Mouse (Mus musculus): ENCODE results near the gene Grhl3. TPM values are rescaled to one million over a fixed set of nuclear protein-coding genes. Genes with fewer than 3 reads are reported as not detected.

Gene Grhl3
- polyA plus RNA-seq, 1 experiment from 2014 or later, result 0.87 TPM

DNA sequence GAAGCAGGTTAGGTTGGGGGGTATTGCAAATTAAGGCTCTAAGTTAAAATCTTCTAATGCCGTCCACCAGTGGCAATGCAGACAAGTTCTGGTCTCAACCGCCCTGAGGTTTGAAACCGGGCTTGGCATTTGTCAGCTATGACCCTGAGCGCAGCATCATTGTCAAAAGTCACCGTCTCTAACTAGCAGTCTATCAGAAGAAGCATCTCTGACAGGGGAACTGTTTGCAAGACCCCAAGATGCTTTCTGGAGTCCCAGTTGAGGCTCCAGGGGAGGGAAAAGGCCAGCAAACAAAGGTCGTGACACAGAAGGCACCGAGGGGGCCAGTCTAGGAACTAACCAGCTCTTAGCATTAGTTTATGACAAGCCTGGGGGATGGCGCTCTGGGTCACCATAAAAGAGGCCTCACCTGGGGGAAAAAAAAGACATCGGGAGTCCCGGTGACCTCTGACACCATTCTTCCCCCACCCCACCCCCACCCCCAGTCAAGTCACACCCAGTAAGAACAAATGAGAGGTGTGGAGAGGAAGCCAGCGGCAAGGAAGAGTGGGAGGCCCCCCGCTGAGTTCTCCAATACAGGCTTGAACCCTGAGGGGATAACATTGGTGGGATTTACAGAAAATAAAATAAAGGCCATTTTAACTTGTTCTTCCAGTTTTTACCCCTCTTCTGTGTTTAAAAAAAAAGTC, 7.9 kb upstream of the Grhl3 start:
- H3K4me1 ChIP-seq (ENCODE audit: control insufficient read depth, insufficient read depth, low read length), result 0 out of 2 replicates have a peak, but pooled peaks cover 4% of the 10 kb centered on the region
- no peak overlapping the region for H3K4me3 ChIP-seq (ENCODE audit: low read depth, low read length)
- H3K9me3 ChIP-seq (replicated peaks; ENCODE audit: control insufficient read depth, low read length, poor library complexity, severe bottlenecking), result no peaks in the 10 kb centered on the region
- no peaks in the 10 kb centered on the region for H3K27me3 ChIP-seq (ENCODE audit: control insufficient read depth, insufficient read depth, low read depth, low read length)
- no peaks in the 10 kb centered on the region for H3K36me3 ChIP-seq (ENCODE audit: control insufficient read depth, insufficient read depth, low read length)
- no peak overlapping the region for H3K4me2 ChIP-seq (ENCODE audit: low read length)
- H3K27ac ChIP-seq (ENCODE audit: low read length), result no peak overlapping the region
- no peak overlapping the region for H3K9ac ChIP-seq (ENCODE audit: low read depth, low read length)
- ATAC-seq, result no peak
- WGBS, result 33% methylated on average over 12 of the region's 12 CpGs

DNA sequence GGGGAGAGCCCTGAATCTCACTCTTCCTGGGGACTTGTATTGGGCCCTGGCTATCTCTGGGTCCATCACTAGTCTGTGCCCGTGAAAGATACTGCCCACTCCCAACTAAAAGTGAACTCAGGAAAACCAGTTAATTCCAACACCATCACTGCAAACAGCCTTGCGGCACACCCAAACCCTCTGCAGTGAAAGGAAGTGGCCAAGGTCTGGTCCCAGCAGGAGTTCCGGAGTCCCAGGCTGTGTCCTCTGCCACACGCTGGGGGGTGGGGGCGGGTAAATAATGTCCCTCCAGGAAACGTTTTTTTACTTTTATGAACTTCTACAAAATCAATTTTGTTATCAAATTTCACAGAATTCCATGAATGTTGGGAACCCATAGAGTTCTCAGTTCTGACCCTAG, 6.3 kb upstream of the Grhl3 start:
- H3K9me3 ChIP-seq (replicated peaks; ENCODE audit: control insufficient read depth, low read length, poor library complexity, severe bottlenecking), result no peaks in the 10 kb centered on the region
- H3K27me3 ChIP-seq (ENCODE audit: control insufficient read depth, insufficient read depth, low read depth, low read length), result no peaks in the 10 kb centered on the region; the same call in 1 of the 2 replicates
- no peak for ATAC-seq

DNA sequence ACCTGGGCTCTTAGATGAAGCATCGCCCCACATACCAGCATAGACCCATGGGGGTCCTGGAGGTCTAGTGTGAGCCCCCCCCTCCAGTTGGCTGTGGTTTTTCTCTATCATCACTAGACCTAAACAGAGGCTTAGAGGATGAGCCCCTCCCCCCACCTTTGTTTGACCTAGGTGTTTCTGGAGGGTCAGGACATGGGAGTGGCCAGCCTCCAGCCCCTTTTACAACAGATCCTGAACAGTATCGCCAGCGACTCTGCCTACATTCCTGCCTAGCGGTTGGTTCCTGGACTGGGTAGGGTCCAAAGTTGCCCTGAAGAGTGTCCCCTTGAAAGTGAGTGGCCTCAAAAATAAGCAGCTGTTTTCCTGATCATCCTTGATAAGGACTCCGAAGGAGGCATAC, 5.1 kb upstream of the Grhl3 start:
- WGBS, result 89% methylated on average over 5 of the region's 5 CpGs
- Histone ChIP-seq H3K36me3 (ENCODE audit: control insufficient read depth, insufficient read depth, low read length) (no peaks in the 10 kb centered on the region), H3K27ac (ENCODE audit: low read length) (no peak overlapping the region), H3K4me2 (ENCODE audit: low read length) (no peak overlapping the region), H3K4me3 (ENCODE audit: low read depth, low read length) (no peak overlapping the region), H3K27me3 (ENCODE audit: control insufficient read depth, insufficient read depth, low read depth, low read length) (peaks cover 3% of the 10 kb centered on the region; the same call in 1 of the 2 replicates), H3K4me1 (ENCODE audit: control insufficient read depth, insufficient read depth, low read length) (peaks cover 9% of the 10 kb centered on the region), H3K9ac (ENCODE audit: low read depth, low read length) (no peak overlapping the region), H3K9me3 (replicated peaks; ENCODE audit: control insufficient read depth, low read length, poor library complexity, severe bottlenecking) (no peaks in the 10 kb centered on the region)
- ATAC-seq, result no peak

More for the DNA sequence above, 6.3 kb upstream of the Grhl3 start:
- no peak overlapping the region for H3K4me2 ChIP-seq (ENCODE audit: low read length)
- no peaks in the 10 kb centered on the region for H3K36me3 ChIP-seq (ENCODE audit: control insufficient read depth, insufficient read depth, low read length)
- no peak overlapping the region for H3K4me3 ChIP-seq (ENCODE audit: low read depth, low read length)
- no peak overlapping the region for H3K9ac ChIP-seq (ENCODE audit: low read depth, low read length)
- WGBS, result 60% methylated on average over 6 of the region's 6 CpGs
- H3K4me1 ChIP-seq (ENCODE audit: control insufficient read depth, insufficient read depth, low read length), result 0 out of 2 replicates have a peak, but pooled peaks cover 4% of the 10 kb centered on the region
- H3K27ac ChIP-seq (ENCODE audit: low read length), result no peak overlapping the region

DNA sequence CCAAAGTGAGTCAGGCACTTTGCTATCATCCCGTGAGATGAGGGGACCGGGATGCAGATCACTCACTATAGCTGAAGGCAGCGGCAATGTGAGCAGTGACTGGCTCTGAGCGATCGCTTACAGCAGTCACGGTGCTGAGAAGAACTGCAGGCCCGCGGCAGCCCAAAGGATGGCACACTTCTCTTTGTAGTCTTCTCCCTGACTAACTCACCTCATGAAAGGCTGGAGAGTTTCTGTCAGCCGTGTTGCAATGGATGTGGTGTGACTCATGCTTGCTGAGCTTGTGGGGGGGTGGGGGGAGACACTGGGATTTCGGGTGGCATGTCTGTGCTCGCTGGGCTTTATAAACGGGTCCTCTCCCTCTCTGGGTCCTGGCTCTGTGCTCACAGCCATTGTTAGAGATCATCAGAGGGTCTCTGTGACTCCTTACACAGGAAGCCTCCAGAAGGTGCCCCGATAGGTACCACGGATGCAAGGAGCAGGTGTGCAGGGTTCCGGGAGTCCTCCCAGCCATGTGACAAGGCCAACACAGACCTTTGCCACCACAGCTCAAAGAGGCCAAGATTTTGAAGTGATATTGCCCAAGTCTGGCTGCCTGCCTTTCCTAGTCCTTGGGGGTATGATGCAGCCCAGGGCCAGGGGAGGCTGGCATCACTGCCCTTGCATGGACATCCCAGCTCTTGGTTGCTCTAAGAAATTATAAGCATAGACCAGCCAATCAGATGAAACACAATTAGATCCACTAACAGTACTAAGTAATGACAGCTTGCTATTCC, 2.1 kb upstream of the Grhl3 start:
- H3K4me1 ChIP-seq (ENCODE audit: control insufficient read depth, insufficient read depth, low read length), result peaks cover 15% of the 10 kb centered on the region
- no peak for ATAC-seq
- H3K27me3 ChIP-seq (ENCODE audit: control insufficient read depth, insufficient read depth, low read depth, low read length), result peaks cover 18% of the 10 kb centered on the region
- H3K36me3 ChIP-seq (ENCODE audit: control insufficient read depth, insufficient read depth, low read length), result no peaks in the 10 kb centered on the region
- H3K9me3 ChIP-seq (replicated peaks; ENCODE audit: control insufficient read depth, low read length, poor library complexity, severe bottlenecking), result no peaks in the 10 kb centered on the region
- no peak overlapping the region for H3K4me2 ChIP-seq (ENCODE audit: low read length)
- no peak overlapping the region for H3K4me3 ChIP-seq (ENCODE audit: low read depth, low read length)
- no peak overlapping the region for H3K9ac ChIP-seq (ENCODE audit: low read depth, low read length)
- 67% methylated on average over 15 of the region's 15 CpGs for WGBS
- H3K27ac ChIP-seq (ENCODE audit: low read length), result no peak overlapping the region

DNA sequence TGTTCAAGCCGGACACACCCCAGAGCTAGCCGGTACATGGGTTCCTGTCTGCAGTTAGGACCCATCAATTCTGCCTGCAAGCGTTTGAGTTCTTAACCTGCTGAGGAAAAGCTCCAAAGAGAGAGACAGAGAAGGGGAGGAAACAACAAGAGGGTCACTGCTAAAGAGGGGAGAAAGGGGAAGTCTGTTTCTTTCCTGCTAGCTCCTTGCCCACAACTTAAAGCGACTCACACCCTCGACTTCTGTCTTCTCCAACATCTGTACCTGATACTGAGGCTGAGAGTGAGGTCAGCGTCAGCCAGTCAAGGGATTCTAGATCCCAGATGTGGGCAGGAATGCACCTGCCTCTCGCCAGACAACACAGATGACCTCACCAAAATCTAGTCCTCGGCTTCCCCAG, 1.2 kb downstream of the Grhl3 start:
- Histone ChIP-seq H3K36me3 (ENCODE audit: control insufficient read depth, insufficient read depth, low read length) (no peaks in the 10 kb centered on the region), H3K9me3 (replicated peaks; ENCODE audit: control insufficient read depth, low read length, poor library complexity, severe bottlenecking) (no peaks in the 10 kb centered on the region), H3K4me3 (ENCODE audit: low read depth, low read length) (no peak overlapping the region), H3K27me3 (ENCODE audit: control insufficient read depth, insufficient read depth, low read depth, low read length) (peaks cover 24% of the 10 kb centered on the region), H3K4me1 (ENCODE audit: control insufficient read depth, insufficient read depth, low read length) (peaks cover 23% of the 10 kb centered on the region), H3K27ac (ENCODE audit: low read length) (no peak overlapping the region), H3K9ac (ENCODE audit: low read depth, low read length) (no peak overlapping the region), H3K4me2 (ENCODE audit: low read length) (no peak overlapping the region)
- WGBS, result 29% methylated on average over 8 of the region's 8 CpGs
- no peak for ATAC-seq

DNA sequence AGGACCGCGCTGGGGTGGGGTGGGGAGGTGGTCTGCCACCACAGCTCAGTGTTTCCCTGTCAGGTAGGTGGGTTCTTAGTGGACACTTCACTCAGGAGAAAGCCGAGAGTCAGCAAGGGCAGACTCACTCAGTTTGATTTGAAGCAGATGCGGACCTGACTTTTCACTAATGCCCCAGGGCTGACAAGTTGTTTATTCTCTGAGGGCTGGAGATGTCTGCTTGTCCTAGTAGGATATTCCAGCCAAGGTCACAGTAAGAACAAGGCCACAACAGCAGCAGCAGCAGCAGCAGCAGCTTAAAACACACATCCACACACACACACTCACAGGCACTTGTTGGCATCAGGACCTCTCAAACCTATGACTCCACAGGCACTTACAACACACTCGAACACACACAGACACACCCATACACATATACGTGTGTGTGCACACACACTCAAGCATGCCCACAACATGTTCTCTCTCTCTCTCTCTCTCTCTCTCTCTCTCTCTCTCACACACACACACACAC, 2.3 kb downstream of the Grhl3 start:
- H3K27ac ChIP-seq (ENCODE audit: low read length), result no peak overlapping the region
- no peak overlapping the region for H3K4me2 ChIP-seq (ENCODE audit: low read length)
- no peak overlapping the region for H3K4me3 ChIP-seq (ENCODE audit: low read depth, low read length)
- H3K9me3 ChIP-seq (replicated peaks; ENCODE audit: control insufficient read depth, low read length, poor library complexity, severe bottlenecking), result no peaks in the 10 kb centered on the region
- no peak overlapping the region for H3K9ac ChIP-seq (ENCODE audit: low read depth, low read length)
- peaks cover 25% of the 10 kb centered on the region for H3K4me1 ChIP-seq (ENCODE audit: control insufficient read depth, insufficient read depth, low read length)
- no peaks in the 10 kb centered on the region for H3K36me3 ChIP-seq (ENCODE audit: control insufficient read depth, insufficient read depth, low read length)
- peaks cover 24% of the 10 kb centered on the region for H3K27me3 ChIP-seq (ENCODE audit: control insufficient read depth, insufficient read depth, low read depth, low read length)
- no peak for ATAC-seq
- 49% methylated on average over 6 of the region's 6 CpGs for WGBS

DNA sequence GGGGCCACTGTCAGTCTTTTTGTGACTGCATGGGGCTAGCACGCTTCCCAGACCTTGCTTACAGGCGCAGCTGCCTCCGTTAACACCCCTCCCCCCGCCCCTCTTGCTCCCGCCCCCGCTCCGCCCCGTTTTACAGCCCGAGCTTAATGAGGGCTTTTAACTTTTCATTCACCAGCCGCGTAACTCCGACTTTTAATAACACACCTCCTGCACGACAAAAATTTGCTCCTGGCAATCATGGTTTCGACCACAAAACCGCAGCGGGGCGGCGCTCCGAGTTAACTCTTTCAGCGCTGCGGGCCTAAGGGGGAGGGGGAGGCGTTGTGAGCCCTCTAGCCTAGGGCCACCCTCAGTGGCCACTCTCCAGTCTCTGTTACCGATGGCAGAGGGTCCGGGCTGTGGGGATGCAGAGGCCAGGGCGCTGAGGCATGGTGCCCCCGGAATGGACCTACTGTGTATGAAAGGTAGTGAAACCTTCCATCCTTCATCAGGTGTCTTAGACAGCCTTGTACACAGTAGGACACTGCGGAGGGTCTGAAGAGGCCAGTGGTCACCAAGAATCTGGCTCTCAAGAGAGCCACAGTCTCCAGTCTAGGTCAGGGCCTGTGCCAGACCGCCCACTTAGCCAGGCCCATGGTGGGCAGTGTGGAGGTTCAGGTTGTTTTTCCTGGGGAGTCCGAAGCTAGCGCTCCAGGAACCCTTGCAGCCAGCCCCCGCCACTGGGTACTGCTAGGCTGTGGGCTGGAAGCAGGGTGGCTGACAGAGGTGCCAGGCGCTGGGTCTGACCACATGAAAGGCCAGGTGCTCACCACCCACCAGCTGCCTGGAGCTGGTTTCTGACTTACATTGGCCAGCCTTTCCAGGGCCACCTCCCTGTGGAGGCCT, 3.0 kb downstream of the Grhl3 start:
- Histone ChIP-seq H3K4me2 (ENCODE audit: low read length) (peak overlapping the region; percentile 64), H3K9me3 (replicated peaks; ENCODE audit: control insufficient read depth, low read length, poor library complexity, severe bottlenecking) (no peaks in the 10 kb centered on the region), H3K27ac (ENCODE audit: low read length) (no peak overlapping the region), H3K27me3 (ENCODE audit: control insufficient read depth, insufficient read depth, low read depth, low read length) (peaks cover 24% of the 10 kb centered on the region), H3K9ac (ENCODE audit: low read depth, low read length) (peak overlapping the region; percentile 59), H3K4me1 (ENCODE audit: control insufficient read depth, insufficient read depth, low read length) (peaks cover 25% of the 10 kb centered on the region), H3K36me3 (ENCODE audit: control insufficient read depth, insufficient read depth, low read length) (no peaks in the 10 kb centered on the region), H3K4me3 (ENCODE audit: low read depth, low read length) (peak overlapping the region; percentile 40)
- ATAC-seq, result peak; percentile 20
- WGBS, result 13% methylated on average over 32 of the region's 32 CpGs

DNA sequence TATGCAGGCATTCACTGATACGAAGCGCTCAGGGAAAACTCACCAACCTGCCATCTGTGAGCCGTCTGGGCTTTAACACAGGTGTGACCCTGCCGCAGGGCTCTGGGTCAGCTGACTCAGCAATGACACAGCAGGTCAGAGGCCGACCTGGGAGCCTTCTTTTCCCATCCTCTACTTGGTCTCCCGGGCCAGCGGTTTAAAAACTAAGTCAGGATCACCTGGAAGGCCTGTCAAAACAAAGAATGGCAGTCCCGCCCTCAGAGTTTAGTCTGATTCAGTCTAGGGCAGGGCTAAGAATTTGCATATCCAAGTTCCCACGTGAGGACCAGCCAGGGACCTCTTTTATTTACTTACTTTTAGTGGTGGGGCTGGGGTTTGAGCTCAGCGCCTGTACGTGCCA, 4.2 kb downstream of the Grhl3 start:
- Histone ChIP-seq H3K27ac (ENCODE audit: low read length) (no peak overlapping the region), H3K9ac (ENCODE audit: low read depth, low read length) (no peak overlapping the region), H3K4me2 (ENCODE audit: low read length) (no peak overlapping the region), H3K27me3 (ENCODE audit: control insufficient read depth, insufficient read depth, low read depth, low read length) (peaks cover 21% of the 10 kb centered on the region), H3K36me3 (ENCODE audit: control insufficient read depth, insufficient read depth, low read length) (no peaks in the 10 kb centered on the region), H3K4me3 (ENCODE audit: low read depth, low read length) (no peak overlapping the region), H3K4me1 (ENCODE audit: control insufficient read depth, insufficient read depth, low read length) (peaks cover 25% of the 10 kb centered on the region), H3K9me3 (replicated peaks; ENCODE audit: control insufficient read depth, low read length, poor library complexity, severe bottlenecking) (no peaks in the 10 kb centered on the region)
- ATAC-seq, result no peak
- 16% methylated on average over 11 of the region's 11 CpGs for WGBS
